Mouse (Mus musculus): ENCODE measurements around the gene Zfp362. TPM values are rescaled to one million over a fixed set of nuclear protein-coding genes. Genes with fewer than 3 reads are reported as not detected.

The Zfp362 gene
- polyA plus RNA-seq, 2 experiments = 6.2 to 7.6 TPM

DNA sequence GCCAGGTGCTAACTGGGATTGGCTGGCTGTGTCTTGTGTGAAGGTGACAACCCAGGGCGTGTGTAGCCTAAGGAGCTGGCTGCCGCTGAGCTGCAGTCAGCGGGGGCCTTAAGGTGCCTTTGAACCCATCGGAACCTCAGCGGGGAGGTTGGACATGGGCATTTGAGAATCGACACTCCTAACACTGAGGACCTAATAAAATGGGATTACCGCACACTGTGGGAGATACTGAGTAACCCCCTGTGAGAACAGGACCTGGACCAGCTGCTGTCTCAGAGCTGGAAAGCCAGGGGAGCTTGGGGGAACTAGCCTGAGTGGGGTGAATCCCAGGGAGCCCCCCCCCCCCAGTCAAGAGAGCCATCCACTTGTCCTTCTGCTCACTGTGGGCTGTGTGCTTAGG is 52.3 kb downstream of the Zfp362 start:
- no peaks in the 10 kb centered on the region for H3K4me1 ChIP-seq (replicated peaks; ENCODE audit: control insufficient read depth in 2 of 2, insufficient read depth in 2 of 2, low read length in 1 of 2)
- peaks cover 32% of the 10 kb centered on the region for H3K36me3 ChIP-seq (replicated peaks; ENCODE audit: control insufficient read depth, insufficient read depth, low read depth)
- H3K4me3 ChIP-seq (ENCODE audit: insufficient read depth in 1 of 2, low read depth in 2 of 2, low read length in 2 of 2) = no peak overlapping the region
- no peak for TF ChIP-seq EP300 (IDR thresholded peaks at IDR 0.05; ENCODE audit: low read depth)
- no peak overlapping the region for H3K9ac ChIP-seq (replicated peaks)
- 91% methylated on average over 7 of the region's 7 CpGs for WGBS (ENCODE audit: insufficient replicate concordance)
- no peaks in the 10 kb centered on the region for H3K9me3 ChIP-seq (ENCODE audit: control insufficient read depth, low read length)
- DNase-seq (ENCODE audit: low read depth in 3 of 3, low spot score in 3 of 3) (no peak), ATAC-seq (ENCODE audit: insufficient read depth) (no peak)
- no peak overlapping the region for H3K4me2 ChIP-seq (ENCODE audit: low read depth)
- no peak overlapping the region for H3K27ac ChIP-seq
- H3K27me3 ChIP-seq (ENCODE audit: control insufficient read depth, insufficient read depth, low read length) = no peaks in the 10 kb centered on the region

DNA sequence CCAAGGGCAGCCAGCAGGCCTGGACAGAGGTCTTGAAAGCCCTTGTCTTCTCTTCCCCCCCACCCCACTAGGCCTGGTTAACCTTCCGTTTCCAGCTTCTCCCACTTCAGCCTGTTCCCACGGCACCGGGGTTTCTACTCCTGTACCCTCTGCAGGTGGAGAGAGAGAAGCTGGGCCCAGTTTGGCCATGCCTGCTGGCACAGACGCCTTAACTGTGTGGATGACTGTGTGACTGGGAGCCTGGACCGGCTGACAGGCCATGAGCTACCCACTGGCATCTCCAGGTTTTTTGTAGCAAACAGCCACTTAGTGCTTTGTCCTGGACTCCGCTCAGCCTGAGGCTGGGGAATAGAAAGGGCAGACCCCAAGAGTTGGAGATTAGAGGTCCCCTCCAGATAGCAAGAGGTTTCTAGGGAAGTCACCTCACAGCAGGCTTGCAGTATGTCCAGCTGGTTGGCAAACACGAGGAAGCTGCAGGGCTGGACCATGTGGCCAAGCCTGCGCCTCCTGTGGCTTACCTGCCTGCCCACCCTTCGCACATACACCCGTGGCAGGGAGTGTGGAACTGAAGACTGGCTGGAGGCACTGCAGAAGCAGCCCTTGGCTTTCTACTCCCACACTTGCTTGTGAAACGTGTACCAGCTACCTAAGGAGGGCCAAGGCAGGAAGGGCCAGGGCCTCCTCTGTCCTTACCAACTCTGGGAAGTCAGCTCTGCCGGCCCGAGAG is 53.7 kb downstream of the Zfp362 start:
- H3K4me3 ChIP-seq (ENCODE audit: insufficient read depth in 1 of 2, low read depth in 2 of 2, low read length in 2 of 2) = no peak overlapping the region
- no peaks in the 10 kb centered on the region for H3K9me3 ChIP-seq (ENCODE audit: control insufficient read depth, low read length)
- H3K36me3 ChIP-seq (replicated peaks; ENCODE audit: control insufficient read depth, insufficient read depth, low read depth) = peaks cover 42% of the 10 kb centered on the region
- DNase-seq (ENCODE audit: low read depth in 3 of 3, low spot score in 3 of 3) (no peak), ATAC-seq (ENCODE audit: insufficient read depth) (no peak)
- TF ChIP-seq CTCF (IDR thresholded peaks at IDR 0.05; ENCODE audit: low read depth) = no peak
- TF ChIP-seq EP300 (IDR thresholded peaks at IDR 0.05; ENCODE audit: low read depth) = no peak
- 77% methylated on average over 13 of the region's 13 CpGs for WGBS (ENCODE audit: insufficient replicate concordance)
- H3K9ac ChIP-seq (replicated peaks) = no peak overlapping the region
- no peak overlapping the region for H3K4me2 ChIP-seq (ENCODE audit: low read depth)
- H3K4me1 ChIP-seq (replicated peaks; ENCODE audit: control insufficient read depth in 2 of 2, insufficient read depth in 2 of 2, low read length in 1 of 2) = no peaks in the 10 kb centered on the region
- no peak overlapping the region for H3K27ac ChIP-seq
- no peaks in the 10 kb centered on the region for H3K27me3 ChIP-seq (ENCODE audit: control insufficient read depth, insufficient read depth, low read length)

DNA sequence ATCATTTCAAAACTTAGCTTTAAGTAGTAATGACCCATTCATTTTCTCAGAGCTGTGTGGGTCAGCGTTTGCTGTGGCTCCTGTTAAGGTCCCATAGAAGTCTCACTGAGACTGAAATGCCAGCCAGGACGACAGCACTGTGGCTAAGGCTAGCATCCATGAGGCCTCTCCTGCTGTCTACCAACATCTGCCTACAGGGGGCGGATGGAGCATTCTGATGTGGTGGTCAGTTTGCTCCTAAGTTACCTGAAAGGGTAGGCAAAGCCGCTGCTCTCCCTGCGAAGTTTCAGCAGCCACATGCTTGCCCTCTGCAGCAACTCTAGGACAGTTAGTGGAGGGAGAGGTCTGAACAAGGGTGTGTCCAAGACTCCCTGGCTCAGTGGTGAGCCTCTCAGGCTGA is 54.8 kb downstream of the Zfp362 start:
- Histone ChIP-seq H3K4me1 (replicated peaks; ENCODE audit: control insufficient read depth in 2 of 2, insufficient read depth in 2 of 2, low read length in 1 of 2) (no peaks in the 10 kb centered on the region), H3K4me2 (ENCODE audit: low read depth) (no peak overlapping the region), H3K9ac (replicated peaks) (no peak overlapping the region), H3K9me3 (ENCODE audit: control insufficient read depth, low read length) (no peaks in the 10 kb centered on the region), H3K36me3 (replicated peaks; ENCODE audit: control insufficient read depth, insufficient read depth, low read depth) (peaks cover 53% of the 10 kb centered on the region), H3K27ac (no peak overlapping the region), H3K4me3 (ENCODE audit: insufficient read depth in 1 of 2, low read depth in 2 of 2, low read length in 2 of 2) (no peak overlapping the region), H3K27me3 (ENCODE audit: control insufficient read depth, insufficient read depth, low read length) (no peaks in the 10 kb centered on the region)
- DNase-seq (ENCODE audit: low read depth in 3 of 3, low spot score in 3 of 3) = no peak
- 65% methylated on average over 5 of the region's 5 CpGs for WGBS (ENCODE audit: insufficient replicate concordance)
- no peak for ATAC-seq (ENCODE audit: insufficient read depth)
- TF ChIP-seq CTCF (IDR thresholded peaks at IDR 0.05; ENCODE audit: low read depth) = peak; percentile 60
- no peak for TF ChIP-seq EP300 (IDR thresholded peaks at IDR 0.05; ENCODE audit: low read depth)

DNA sequence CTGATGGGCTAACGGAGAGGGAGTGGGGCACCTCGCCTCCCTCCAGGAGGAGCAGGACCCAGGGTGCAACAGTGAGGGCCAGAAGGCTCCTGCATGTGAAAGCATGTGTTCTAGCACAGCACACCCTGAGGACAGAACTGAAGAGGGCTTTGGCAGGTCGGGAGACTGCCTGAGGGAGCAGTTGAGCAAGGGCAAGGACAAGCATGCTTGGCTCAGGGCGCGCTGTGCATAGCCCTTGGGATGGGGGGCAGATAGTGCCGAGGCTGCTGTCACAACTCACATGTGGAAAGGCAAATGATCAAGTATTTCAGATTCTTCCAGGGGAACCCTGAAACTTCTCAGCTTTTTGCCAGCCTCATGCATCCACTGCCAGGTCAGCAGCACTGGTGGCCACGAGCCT is 57.5 kb downstream of the Zfp362 start:
- Histone ChIP-seq H3K9ac (replicated peaks) (no peak overlapping the region), H3K4me3 (ENCODE audit: insufficient read depth in 1 of 2, low read depth in 2 of 2, low read length in 2 of 2) (no peak overlapping the region), H3K4me2 (ENCODE audit: low read depth) (no peak overlapping the region), H3K4me1 (replicated peaks; ENCODE audit: control insufficient read depth in 2 of 2, insufficient read depth in 2 of 2, low read length in 1 of 2) (no peaks in the 10 kb centered on the region), H3K36me3 (replicated peaks; ENCODE audit: control insufficient read depth, insufficient read depth, low read depth) (peaks cover 66% of the 10 kb centered on the region), H3K27ac (no peak overlapping the region), H3K9me3 (ENCODE audit: control insufficient read depth, low read length) (no peaks in the 10 kb centered on the region), H3K27me3 (ENCODE audit: control insufficient read depth, insufficient read depth, low read length) (no peaks in the 10 kb centered on the region)
- no peak for TF ChIP-seq EP300 (IDR thresholded peaks at IDR 0.05; ENCODE audit: low read depth)
- TF ChIP-seq CTCF (IDR thresholded peaks at IDR 0.05; ENCODE audit: low read depth) = no peak
- WGBS (ENCODE audit: insufficient replicate concordance) = 84% methylated on average over 7 of the region's 7 CpGs
- no peak for ATAC-seq (ENCODE audit: insufficient read depth)
- DNase-seq (ENCODE audit: low read depth in 3 of 3, low spot score in 3 of 3) = no peak

DNA sequence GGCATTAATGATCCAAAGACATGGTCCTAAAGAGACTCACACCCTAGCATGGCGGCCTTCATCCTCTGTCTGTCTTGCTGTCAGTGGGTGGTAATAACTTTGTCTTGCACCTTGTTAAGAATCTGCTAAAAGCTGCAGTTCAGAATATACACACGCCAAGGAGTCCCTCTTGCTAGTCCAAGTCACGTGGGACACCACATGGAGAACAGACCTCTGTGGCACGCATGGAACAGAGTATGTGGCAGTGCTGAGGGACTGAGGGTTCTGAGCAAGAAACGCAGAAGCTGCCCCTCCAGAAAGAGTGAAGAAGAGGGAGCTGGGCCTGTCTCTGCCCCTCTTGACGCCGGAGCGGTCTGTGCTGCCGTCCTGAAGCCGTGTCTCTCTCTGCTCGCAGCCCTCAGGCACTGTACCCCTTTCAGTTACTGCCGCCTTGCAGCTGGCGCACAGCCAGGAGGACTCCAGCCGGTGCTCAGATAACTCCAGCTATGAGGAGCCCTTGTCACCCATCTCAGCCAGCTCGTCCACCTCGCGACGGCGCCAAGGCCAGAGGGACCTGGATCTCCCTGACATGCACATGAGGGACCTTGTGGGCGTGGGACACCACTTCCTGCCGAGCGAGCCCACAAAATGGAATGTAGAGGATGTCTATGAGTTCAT is 58.1 kb downstream of the Zfp362 start:
- H3K36me3 ChIP-seq (replicated peaks; ENCODE audit: control insufficient read depth, insufficient read depth, low read depth) = peaks cover 65% of the 10 kb centered on the region
- H3K9ac ChIP-seq (replicated peaks) = no peak overlapping the region
- ATAC-seq (ENCODE audit: insufficient read depth) = no peak

More for the DNA sequence above, 58.1 kb downstream of the Zfp362 start:
- Histone ChIP-seq H3K9me3 (ENCODE audit: control insufficient read depth, low read length) (no peaks in the 10 kb centered on the region), H3K4me2 (ENCODE audit: low read depth) (no peak overlapping the region), H3K27ac (no peak overlapping the region), H3K27me3 (ENCODE audit: control insufficient read depth, insufficient read depth, low read length) (no peaks in the 10 kb centered on the region), H3K4me3 (ENCODE audit: insufficient read depth in 1 of 2, low read depth in 2 of 2, low read length in 2 of 2) (no peak overlapping the region), H3K4me1 (replicated peaks; ENCODE audit: control insufficient read depth in 2 of 2, insufficient read depth in 2 of 2, low read length in 1 of 2) (no peaks in the 10 kb centered on the region)
- DNase-seq (ENCODE audit: low read depth in 3 of 3, low spot score in 3 of 3) = no peak
- 81% methylated on average over 22 of the region's 22 CpGs for WGBS (ENCODE audit: insufficient replicate concordance)
- TF ChIP-seq EP300 (IDR thresholded peaks at IDR 0.05; ENCODE audit: low read depth) (no peak), CTCF (IDR thresholded peaks at IDR 0.05; ENCODE audit: low read depth) (no peak)
